Mouse (Mus musculus) liver, postnatal 0 days (tissue): ENCODE measurements at regions not wholly inside any gene's neighbourhood (a gene's known extent, or its start where the extent isn't known, plus 50 kb on each side); places are given as distances from the start of the nearest gene placed in this dataset.
"Not testable (repeated sequence)": the region's sequence is repeated elsewhere in the genome, so short reads cannot be mapped to it uniquely, and the experiment has no call there.

Source experiments
- ATAC-seq: fragments of 200-750 bp; cut with Nextera tagmentation; 2 replicates; pipeline ENCODE4 v1.8.0; 2017; ENCODE audit warnings: mild to moderate bottlenecking, moderate library complexity
- DNase-seq: peaks from one replicate; pipeline ENCODE4 v3.0.0-alpha.2; 2016
- H3K27ac ChIP-seq: fragments of 300-500 bp; sonication (generic); 2 replicates; pipeline ENCODE4 v1.5.1; 2014; ENCODE audit warnings: antibody characterized with exemption, moderate library complexity, mild to moderate bottlenecking, low read depth
- H3K27me3 ChIP-seq: fragments of 300-500 bp; sonication (generic); 2 replicates; pipeline ENCODE4 v1.6.1; 2014; ENCODE audit warnings: low read length, control low read depth, mixed read lengths; ENCODE audit not compliant: insufficient read depth
- H3K36me3 ChIP-seq: fragments of 300-500 bp; sonication (generic); replicated peaks from 2 replicates; pipeline ENCODE4 v1.6.1; 2014; ENCODE audit warnings: mild to moderate bottlenecking, control low read depth, low read length, moderate library complexity, mixed read lengths; ENCODE audit not compliant: insufficient read depth
- H3K4me1 ChIP-seq: fragments of 300-500 bp; sonication (generic); 2 replicates; pipeline ENCODE4 v1.6.1; 2014; ENCODE audit warnings: antibody characterized with exemption, mild to moderate bottlenecking, control low read depth; ENCODE audit not compliant: insufficient read depth
- H3K4me2 ChIP-seq: fragments of 300-500 bp; sonication (generic); 2 replicates; pipeline ENCODE4 v1.6.1; 2014; ENCODE audit warnings: low read depth, mild to moderate bottlenecking, low read length, moderate library complexity, mixed read lengths
- H3K4me3 ChIP-seq: fragments of 300-500 bp; sonication (generic); 2 replicates; pipeline ENCODE4 v1.5.1; 2014; ENCODE audit warnings: low read depth, low read length
- H3K9ac ChIP-seq: fragments of 300-500 bp; sonication (generic); replicated peaks from 2 replicates; pipeline ENCODE4 v1.6.1; 2014; ENCODE audit warnings: mild to moderate bottlenecking, moderate library complexity
- H3K9me3 ChIP-seq: fragments of 300-500 bp; sonication (generic); 2 replicates; pipeline ENCODE4 v1.6.1; 2016; ENCODE audit warnings: mild to moderate bottlenecking, control low read depth, low read length, mixed read lengths
- CTCF ChIP-seq: sonication (generic); IDR thresholded peaks from 2 replicates; pipeline ENCODE4 v1.5.1; 2016; ENCODE audit warnings: antibody characterized with exemption, low read depth
- EP300 ChIP-seq: IDR thresholded peaks from 2 replicates; pipeline ENCODE4 v1.6.1; 2016; ENCODE audit warnings: antibody characterized with exemption, low read depth, mild to moderate bottlenecking
- WGBS: fragments of 180-500 bp; shearing (Covaris S2); extraction: QIAGEN DNeasy Blood & Tissue Kit; methylation state at CpG from one replicate; pipeline ENCODE4 v1.1.7; 2014; ENCODE audit not compliant: insufficient replicate concordance; 5-methylcytosine and 5-hydroxymethylcytosine counted together

- no peak overlapping the region for H3K4me3 ChIP-seq
- no peaks in the 10 kb centered on the region for H3K27me3 ChIP-seq
- H3K4me2 ChIP-seq, result no peak overlapping the region
- ATAC-seq, result no peak
- H3K4me1 ChIP-seq, result no peaks in the 10 kb centered on the region
- H3K9ac ChIP-seq, result no peak overlapping the region
- DNase-seq, result no peak
- no peak overlapping the region for H3K27ac ChIP-seq
- TF ChIP-seq CTCF, result no peak
- TF ChIP-seq EP300, result no peak
- H3K36me3 ChIP-seq, result no peaks in the 10 kb centered on the region
- 75% methylated on average over 1 of the region's 1 CpGs for WGBS
- no peaks in the 10 kb centered on the region for H3K9me3 ChIP-seq
These were observed 384.3 kb downstream of the Car8 start for GRCm38 (mm10) chr4:7854518-7854917.

- no peak for TF ChIP-seq EP300
- TF ChIP-seq CTCF, result peak; percentile 73
- ATAC-seq, result no peak
- H3K27me3 ChIP-seq, result no peaks in the 10 kb centered on the region
- no peaks in the 10 kb centered on the region for H3K36me3 ChIP-seq
- no peak overlapping the region for H3K4me3 ChIP-seq
- H3K9me3 ChIP-seq, result no peaks in the 10 kb centered on the region
- peak; percentile 36 for DNase-seq
- H3K9ac ChIP-seq, result no peak overlapping the region
- H3K4me1 ChIP-seq, result no peaks in the 10 kb centered on the region
- H3K4me2 ChIP-seq, result no peak overlapping the region
- H3K27ac ChIP-seq, result no peak overlapping the region
- 68% methylated on average over 1 of the region's 1 CpGs for WGBS
These were observed 385.6 kb downstream of the Car8 start for GRCm38 (mm10) chr4:7853121-7853782.

GRCm38 (mm10) chr4:7852006-7852615 lies 386.7 kb downstream of the Car8 start:
- no peak for DNase-seq
- no peaks in the 10 kb centered on the region for H3K9me3 ChIP-seq
- H3K9ac ChIP-seq, result no peak overlapping the region
- no peaks in the 10 kb centered on the region for H3K27me3 ChIP-seq
- TF ChIP-seq CTCF (no peak), EP300 (no peak)
- H3K27ac ChIP-seq, result no peak overlapping the region
- no peak for ATAC-seq
- WGBS, result 73% methylated on average over 4 of the region's 4 CpGs
- H3K4me1 ChIP-seq, result no peaks in the 10 kb centered on the region
- H3K36me3 ChIP-seq, result no peaks in the 10 kb centered on the region
- no peak overlapping the region for H3K4me2 ChIP-seq
- H3K4me3 ChIP-seq, result no peak overlapping the region

GRCm38 (mm10) chr4:7847411-7847810 lies 391.4 kb downstream of the Car8 start:
- no peak overlapping the region for H3K4me3 ChIP-seq
- no peak overlapping the region for H3K4me2 ChIP-seq
- no peaks in the 10 kb centered on the region for H3K4me1 ChIP-seq
- DNase-seq, result no peak
- H3K27ac ChIP-seq, result no peak overlapping the region
- H3K9me3 ChIP-seq, result no peaks in the 10 kb centered on the region
- H3K27me3 ChIP-seq, result no peaks in the 10 kb centered on the region
- no peak for TF ChIP-seq EP300
- TF ChIP-seq CTCF, result no peak
- no peaks in the 10 kb centered on the region for H3K36me3 ChIP-seq
- no peak overlapping the region for H3K9ac ChIP-seq
- ATAC-seq, result no peak
- WGBS, result 37% methylated on average over 5 of the region's 5 CpGs

GRCm38 (mm10) chr4:7829126-7829525 lies 409.7 kb downstream of the Car8 start:
- ATAC-seq, result no peak
- 56% methylated on average over 1 of the region's 1 CpGs for WGBS

GRCm38 (mm10) chr4:7819847-7820246 lies 419.0 kb downstream of the Car8 start:
- Histone ChIP-seq H3K4me2 (no peak overlapping the region), H3K9me3 (no peaks in the 10 kb centered on the region), H3K4me1 (no peaks in the 10 kb centered on the region), H3K4me3 (no peak overlapping the region), H3K27me3 (no peaks in the 10 kb centered on the region), H3K27ac (no peak overlapping the region), H3K9ac (no peak overlapping the region), H3K36me3 (no peaks in the 10 kb centered on the region)
- no peak for TF ChIP-seq CTCF
- TF ChIP-seq EP300, result no peak
- DNase-seq, result no peak
- no peak for ATAC-seq

More at GRCm38 (mm10) chr4:7829126-7829525, 409.7 kb downstream of the Car8 start:
- Histone ChIP-seq H3K27me3 (no peaks in the 10 kb centered on the region), H3K4me3 (no peak overlapping the region), H3K4me1 (no peaks in the 10 kb centered on the region), H3K36me3 (no peaks in the 10 kb centered on the region), H3K9ac (no peak overlapping the region), H3K9me3 (no peaks in the 10 kb centered on the region), H3K27ac (no peak overlapping the region), H3K4me2 (no peak overlapping the region)
- no peak for TF ChIP-seq EP300
- TF ChIP-seq CTCF, result no peak
- no peak for DNase-seq

- not testable (repeated sequence) for H3K4me1 ChIP-seq, H3K36me3 ChIP-seq, H3K27ac ChIP-seq, H3K4me2 ChIP-seq, H3K4me3 ChIP-seq, H3K27me3 ChIP-seq, H3K9ac ChIP-seq, ATAC-seq, DNase-seq, H3K9me3 ChIP-seq
- WGBS, result 79% methylated on average over 1 of the region's 1 CpGs
These were observed 461.1 kb downstream of the Car8 start for GRCm38 (mm10) chr4:7777761-7778160.
